Mouse (Mus musculus): ENCODE results near the gene Minos1.

The Minos1 gene

DNA sequence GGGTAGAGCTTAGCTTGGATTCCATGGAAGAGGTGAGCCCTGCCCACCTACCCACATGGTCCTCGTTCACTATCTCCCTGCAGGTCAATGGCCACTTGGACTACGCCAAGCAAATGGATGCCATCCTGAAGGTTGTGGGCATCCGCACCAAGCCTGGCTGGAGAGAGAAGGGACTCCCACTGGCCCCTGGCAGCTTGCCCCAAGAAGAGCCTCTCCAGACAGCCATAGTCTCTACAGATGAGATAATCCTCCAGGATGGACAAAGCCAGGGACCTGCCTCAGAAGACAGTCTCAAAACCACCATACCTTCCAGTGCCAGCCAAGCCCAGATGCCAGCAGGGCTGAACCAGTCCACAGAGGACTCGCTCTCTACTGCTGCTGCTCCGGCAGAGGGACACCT lies 72.9 kb downstream of the Minos1 start:
- DNase-seq: no peak

DNA sequence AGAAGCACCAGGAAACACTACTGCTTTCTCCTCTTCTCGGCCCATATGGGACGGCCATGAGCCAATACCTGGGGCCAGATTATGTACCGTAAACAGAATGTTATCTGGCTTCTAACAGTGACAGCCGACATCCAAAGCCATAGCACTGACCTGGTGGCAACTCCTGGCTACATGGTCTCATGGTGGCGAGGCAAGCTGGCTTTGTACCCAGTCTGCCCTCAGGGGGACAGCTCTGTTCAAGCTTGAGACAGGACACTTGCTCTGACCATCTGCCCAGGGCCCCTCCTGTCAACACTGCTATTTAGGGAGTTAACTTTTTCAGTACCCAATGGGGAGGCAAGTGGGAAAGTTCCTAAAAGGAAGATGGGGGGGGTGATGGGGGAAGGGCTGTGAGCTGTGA lies 73.6 kb downstream of the Minos1 start:
- no peak for DNase-seq

DNA sequence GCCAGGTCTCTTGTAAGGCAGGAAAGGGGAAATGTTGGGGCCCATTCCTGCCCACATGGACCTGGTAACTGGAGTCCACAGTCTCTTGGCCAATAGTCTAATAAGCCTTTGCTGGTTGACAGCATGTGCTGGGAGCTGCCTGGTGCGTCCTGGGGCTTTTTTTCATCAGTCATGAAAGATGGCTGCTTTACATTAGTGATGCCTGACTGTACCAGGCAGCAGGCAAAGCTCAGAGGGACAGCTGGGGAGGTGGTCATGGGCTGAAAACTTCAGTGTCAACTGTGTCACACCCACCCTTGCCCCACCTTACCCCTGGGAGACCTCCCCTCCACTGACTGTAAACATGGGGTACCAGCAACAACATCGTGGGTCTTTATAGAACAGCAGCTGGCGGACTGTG lies 75.2 kb downstream of the Minos1 start:
- no peak for DNase-seq

DNA sequence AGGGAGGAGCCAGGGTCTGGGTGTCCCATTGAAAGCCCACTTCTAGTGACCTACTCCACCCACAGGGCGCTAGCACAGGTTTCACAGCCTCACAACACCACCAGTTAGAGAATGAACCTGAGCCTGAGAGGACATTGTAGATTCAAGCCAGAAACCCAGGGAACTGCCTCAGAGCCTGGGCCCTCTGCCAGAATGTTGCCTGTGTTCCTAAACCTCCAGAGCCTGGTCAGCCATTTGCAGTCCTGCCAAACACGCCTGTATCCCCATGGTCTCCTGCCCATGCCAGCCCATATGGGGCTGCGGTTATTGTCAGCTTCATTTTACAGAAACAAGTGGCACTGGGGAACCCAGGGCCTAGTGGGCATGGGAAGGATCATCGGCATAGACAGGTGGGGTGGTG lies 75.6 kb downstream of the Minos1 start:
- no peak for DNase-seq

DNA sequence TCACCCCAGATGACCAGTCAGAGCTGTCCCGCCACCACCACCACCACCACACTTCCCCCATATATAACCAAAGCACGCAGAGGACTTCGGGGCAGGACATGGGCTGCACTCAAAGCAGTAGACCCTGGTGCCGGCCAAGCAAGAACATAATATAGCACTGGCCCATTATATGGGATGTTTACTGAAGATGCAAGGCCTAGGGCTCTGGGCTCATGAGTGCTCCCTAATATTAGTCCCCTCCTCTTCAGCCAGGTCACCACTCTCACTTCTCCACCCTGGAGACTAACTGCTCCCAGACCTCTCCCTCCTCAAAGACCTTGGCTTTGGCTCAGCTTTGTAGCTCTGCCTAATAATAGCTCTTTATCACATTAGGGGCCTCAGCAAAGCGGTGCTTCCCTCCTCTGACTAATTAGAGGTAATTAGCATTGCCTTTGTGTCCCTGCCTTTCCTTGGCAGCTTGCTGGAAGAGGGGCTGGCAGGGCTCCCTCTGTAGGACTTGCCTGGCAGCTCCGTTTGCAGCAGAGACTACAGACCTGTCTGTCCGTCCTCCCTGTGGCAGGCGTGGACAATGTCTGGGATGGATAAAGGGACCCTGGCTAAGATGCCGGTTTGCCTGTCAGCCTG lies 76.5 kb downstream of the Minos1 start:
- peak; percentile 68 for DNase-seq

DNA sequence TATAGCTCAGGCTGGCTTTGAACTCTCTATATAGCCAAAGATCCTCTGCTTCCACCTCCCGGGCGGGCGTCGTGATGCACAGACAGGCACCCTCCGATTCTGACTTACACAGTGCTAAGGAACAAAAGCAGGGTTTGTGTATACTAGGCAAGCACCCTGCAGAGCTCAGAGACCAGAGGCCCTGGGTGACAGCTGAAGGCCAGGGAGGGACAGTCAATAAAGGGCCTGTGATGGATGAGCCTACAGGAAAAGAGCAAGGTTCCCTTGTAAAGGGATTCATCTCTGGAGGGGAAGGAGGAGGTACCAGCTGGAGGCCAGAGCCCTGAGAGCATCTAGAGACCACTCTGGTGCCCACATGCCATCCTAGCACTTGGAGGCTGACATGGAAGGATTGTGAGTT lies 77.5 kb downstream of the Minos1 start:
- no peak for DNase-seq

DNA sequence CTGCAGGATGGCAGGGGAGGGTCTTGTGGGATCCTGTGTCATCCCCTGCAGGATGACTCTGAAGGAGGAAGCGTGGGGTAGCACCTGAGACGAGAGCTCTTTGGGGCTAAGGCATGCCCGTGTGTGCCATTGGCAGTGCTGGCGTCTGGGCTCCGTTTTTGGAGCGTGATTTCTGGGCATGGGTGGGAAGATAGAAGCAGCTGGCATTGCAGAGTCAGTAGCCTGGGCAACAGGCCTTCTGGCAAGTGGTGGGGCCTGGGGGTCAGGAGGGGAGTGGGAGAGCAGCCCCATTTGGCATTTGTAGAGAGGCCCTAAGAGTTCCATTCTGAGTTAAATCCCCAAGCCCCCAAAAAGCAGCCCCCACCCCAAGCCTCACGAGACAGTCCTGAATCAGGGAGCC lies 78.1 kb downstream of the Minos1 start:
- no peak for DNase-seq

Measured in layer of hippocampus, adult 9-11 months (tissue).